Mouse (Mus musculus): ENCODE results near the gene Nek2. TPM values are rescaled to one million over a fixed set of nuclear protein-coding genes. Genes with fewer than 3 reads are reported as not detected.

Gene Nek2
- polyA plus RNA-seq, 1 experiment from 2014 or later, result 29.8 TPM

DNA sequence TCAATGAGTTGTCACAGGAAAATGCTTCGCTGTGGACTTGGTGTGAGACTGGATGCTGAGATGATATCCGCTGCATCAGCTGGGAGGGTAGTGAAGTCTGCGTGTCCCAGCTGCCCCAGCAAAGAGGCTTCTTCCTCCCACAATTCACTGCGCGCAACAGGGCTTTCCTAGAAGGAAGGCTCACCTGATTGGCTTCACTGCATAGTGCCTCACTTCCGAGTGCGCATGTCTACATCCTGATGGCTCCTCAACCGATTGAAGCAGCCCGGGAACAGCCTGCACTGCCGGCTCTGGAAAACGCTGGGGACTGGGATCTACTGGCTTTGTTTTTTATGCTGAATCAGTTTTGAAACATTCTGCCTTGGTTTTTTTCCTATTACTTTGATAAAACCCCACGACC, 21.0 kb downstream of the Nek2 start:
- Histone ChIP-seq H3K4me3 (no peak overlapping the region), H3K9ac (no peak overlapping the region), H3K9me3 (replicated peaks) (no peaks in the 10 kb centered on the region), H3K4me1 (peaks cover 8% of the 10 kb centered on the region; the same call in 1 of the 2 replicates), H3K27ac (no peak overlapping the region), H3K27me3 (no peaks in the 10 kb centered on the region), H3K36me3 (no peaks in the 10 kb centered on the region), H3K4me2 (replicated peaks) (no peak overlapping the region)
- 88% methylated on average over 12 of the region's 12 CpGs for WGBS
- ATAC-seq (ENCODE audit: low FRiP score), result no peak

DNA sequence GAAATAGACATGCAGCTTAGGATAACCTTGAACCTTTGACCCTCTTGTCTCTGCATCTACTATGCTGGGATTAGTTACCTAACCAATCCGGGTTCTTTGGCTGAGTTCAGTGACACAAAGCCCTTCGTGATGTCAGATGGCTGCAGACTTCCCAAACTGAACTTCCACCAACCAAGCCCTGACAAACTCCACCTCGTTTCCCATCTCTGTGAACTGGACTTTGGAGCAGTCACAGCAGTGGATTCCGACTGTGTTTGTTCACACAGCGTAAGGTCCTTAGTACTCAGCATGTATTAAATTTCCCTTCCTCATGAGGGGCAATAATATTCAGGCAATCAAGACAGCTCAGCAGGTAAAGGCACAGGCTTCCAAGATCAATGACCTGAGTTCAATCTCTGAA, 25.4 kb downstream of the Nek2 start:
- no peak overlapping the region for H3K4me2 ChIP-seq (replicated peaks)
- H3K4me1 ChIP-seq, result no peaks in the 10 kb centered on the region
- WGBS, result 71% methylated on average over 5 of the region's 5 CpGs

DNA sequence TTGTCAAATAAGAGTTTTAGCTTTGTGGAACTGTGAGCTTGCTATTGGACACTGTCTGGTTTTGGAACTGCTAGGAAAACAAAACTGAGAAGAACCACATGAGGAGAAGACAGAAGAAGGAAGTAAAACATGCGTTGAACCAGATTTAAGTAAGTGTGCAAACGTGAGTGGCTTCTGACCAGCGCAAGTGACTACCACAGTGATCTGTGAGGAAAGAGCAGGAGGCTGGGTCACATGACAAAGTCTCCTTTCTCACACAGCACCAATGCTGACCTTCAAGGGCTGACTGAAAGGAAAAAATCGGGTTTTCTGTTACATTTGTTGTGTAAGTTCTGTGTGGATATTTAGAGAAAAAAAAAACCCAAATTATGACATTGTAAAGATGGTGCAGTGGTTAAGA, 28.3 kb downstream of the Nek2 start:
- WGBS, result 57% methylated on average over 4 of the region's 4 CpGs
- Histone ChIP-seq H3K9ac (no peak overlapping the region), H3K9me3 (replicated peaks) (no peaks in the 10 kb centered on the region), H3K4me1 (no peaks in the 10 kb centered on the region), H3K27me3 (no peaks in the 10 kb centered on the region), H3K36me3 (no peaks in the 10 kb centered on the region), H3K4me2 (replicated peaks) (no peak overlapping the region), H3K27ac (no peak overlapping the region), H3K4me3 (no peak overlapping the region)
- ATAC-seq (ENCODE audit: low FRiP score), result no peak

More for the DNA sequence above, 25.4 kb downstream of the Nek2 start:
- Histone ChIP-seq H3K27me3 (no peaks in the 10 kb centered on the region), H3K36me3 (no peaks in the 10 kb centered on the region), H3K9ac (no peak overlapping the region), H3K9me3 (replicated peaks) (no peaks in the 10 kb centered on the region), H3K4me3 (no peak overlapping the region), H3K27ac (no peak overlapping the region)
- ATAC-seq (ENCODE audit: low FRiP score), result no peak

DNA sequence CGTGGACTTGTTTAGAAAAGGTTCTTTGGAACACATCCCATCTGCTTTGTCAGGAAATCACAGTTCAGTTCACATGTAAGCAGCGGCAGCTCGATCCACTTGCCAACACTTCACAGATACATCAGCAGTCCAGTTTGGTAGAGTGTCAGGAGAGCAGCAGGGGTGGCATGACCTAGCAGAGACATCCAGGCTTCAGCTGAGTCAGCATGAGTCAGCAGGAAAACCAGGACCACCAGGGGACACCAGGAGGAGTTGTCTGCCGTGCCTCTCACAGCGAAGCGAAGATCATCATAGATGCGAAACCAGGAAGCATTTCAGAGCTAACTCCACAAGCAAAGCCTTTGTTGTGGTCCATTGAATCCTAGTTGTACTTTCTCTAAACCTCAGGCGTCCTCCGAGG, 32.2 kb downstream of the Nek2 start:
- Histone ChIP-seq H3K4me1 (no peaks in the 10 kb centered on the region), H3K4me3 (no peak overlapping the region), H3K27me3 (no peaks in the 10 kb centered on the region), H3K9ac (no peak overlapping the region), H3K4me2 (replicated peaks) (no peak overlapping the region), H3K9me3 (replicated peaks) (no peaks in the 10 kb centered on the region), H3K27ac (no peak overlapping the region), H3K36me3 (no peaks in the 10 kb centered on the region)
- ATAC-seq (ENCODE audit: low FRiP score), result no peak
- 84% methylated on average over 9 of the region's 9 CpGs for WGBS

DNA sequence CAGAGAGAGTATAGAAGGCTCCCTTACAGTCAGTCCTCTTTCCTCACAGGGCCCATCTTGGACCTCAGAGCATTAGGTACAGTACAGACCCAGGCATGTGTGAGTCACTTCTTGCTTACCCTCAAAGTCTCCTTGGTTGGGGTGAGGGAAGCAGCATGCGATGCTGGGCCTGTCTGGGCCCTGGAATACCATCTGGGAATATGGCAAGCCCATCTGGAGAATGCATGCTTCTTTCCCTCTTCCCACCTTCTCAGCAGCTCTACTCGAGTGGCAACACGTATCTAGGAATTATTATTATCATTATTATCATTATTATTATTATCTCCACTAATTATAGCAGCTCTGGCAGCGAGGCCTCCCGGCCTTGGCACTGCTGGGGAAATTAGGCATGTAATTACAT, 33.5 kb downstream of the Nek2 start:
- no peak for ATAC-seq (ENCODE audit: low FRiP score)
- 85% methylated on average over 5 of the region's 5 CpGs for WGBS
- Histone ChIP-seq H3K4me2 (replicated peaks) (no peak overlapping the region), H3K4me3 (no peak overlapping the region), H3K27me3 (no peaks in the 10 kb centered on the region), H3K36me3 (no peaks in the 10 kb centered on the region), H3K9me3 (replicated peaks) (no peaks in the 10 kb centered on the region), H3K4me1 (no peaks in the 10 kb centered on the region), H3K9ac (no peak overlapping the region), H3K27ac (no peak overlapping the region)

DNA sequence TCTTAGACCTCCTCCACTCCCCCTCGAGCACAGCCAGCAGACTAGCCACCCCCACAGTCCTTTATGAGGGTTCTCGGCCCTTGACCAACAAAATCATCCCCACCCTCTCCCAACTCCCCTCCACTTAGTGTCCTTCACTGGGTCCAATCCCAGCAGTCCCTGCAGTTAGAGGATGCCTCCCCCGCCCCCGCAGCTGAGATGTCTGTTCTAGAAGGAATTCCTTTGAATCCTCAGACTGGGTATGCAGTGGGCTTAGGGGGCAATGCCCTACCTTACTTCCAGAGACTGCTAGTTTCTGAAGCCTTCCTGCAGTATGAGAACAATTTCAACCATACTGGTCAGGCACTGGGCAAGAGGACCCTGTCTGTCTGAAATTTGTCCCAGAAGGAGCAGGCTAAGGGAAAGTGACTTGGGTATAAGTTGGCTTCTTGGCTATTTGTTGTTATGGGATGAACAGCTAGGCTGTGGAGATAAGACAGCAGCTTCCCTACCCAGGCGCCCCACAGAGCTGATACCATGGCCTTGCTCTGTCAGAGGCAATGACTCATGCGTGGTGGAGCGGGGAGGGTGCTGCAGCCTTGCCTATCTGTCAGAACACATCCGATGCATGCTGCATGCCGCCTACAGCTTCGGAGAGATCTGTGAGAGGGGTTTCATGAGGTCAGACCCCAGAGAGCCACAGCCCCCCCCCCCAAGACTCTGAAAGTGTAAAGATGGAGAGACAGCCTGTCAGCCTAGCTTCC, 34.1 kb downstream of the Nek2 start:
- H3K27me3 ChIP-seq, result no peaks in the 10 kb centered on the region
- WGBS, result 79% methylated on average over 10 of the region's 10 CpGs
- no peaks in the 10 kb centered on the region for H3K4me1 ChIP-seq
- ATAC-seq (ENCODE audit: low FRiP score), result no peak
- H3K27ac ChIP-seq, result no peak overlapping the region
- H3K36me3 ChIP-seq, result no peaks in the 10 kb centered on the region
- H3K9me3 ChIP-seq (replicated peaks), result no peaks in the 10 kb centered on the region
- H3K4me2 ChIP-seq (replicated peaks), result no peak overlapping the region
- H3K9ac ChIP-seq, result no peak overlapping the region
- H3K4me3 ChIP-seq, result no peak overlapping the region

DNA sequence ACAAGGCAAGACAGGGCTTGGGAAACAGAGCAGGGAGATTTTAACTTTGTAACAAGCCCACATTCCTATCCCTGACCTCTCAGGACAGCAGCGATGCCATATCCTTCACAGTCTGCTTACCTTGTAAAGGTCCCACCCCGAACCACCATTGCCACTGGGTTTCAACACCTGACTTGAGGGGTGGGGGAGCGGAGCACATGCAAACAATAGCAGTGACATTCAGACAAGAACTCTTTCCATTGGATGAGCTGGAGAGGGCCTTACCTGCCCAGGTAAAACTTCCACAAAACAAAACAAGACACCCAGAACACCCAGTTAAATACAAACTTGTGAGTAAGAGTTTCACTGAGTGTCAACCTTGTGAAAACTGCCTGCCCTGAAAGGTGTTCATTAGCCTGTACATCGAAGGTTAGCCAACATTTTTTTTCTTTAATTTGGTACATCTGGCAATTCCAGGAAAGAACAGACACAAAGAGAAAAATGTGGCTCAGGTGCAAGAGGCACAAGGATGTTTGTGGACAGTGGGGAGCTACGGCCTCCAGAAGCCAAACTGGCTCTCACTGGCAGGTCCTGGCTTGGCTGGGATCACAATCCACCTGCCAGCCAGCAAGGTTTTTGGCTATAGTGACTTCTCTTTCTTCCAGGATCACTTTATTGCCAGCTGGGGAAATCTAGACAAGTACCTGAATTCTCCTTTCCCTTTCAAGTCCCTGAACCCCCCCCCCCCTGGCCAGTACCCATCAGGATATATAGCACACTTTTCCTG, 35.8 kb downstream of the Nek2 start:
- Histone ChIP-seq H3K27ac (no peak overlapping the region), H3K36me3 (no peaks in the 10 kb centered on the region), H3K9ac (no peak overlapping the region), H3K4me2 (replicated peaks) (no peak overlapping the region), H3K27me3 (no peaks in the 10 kb centered on the region), H3K9me3 (replicated peaks) (no peaks in the 10 kb centered on the region), H3K4me3 (no peak overlapping the region), H3K4me1 (no peaks in the 10 kb centered on the region)
- 86% methylated on average over 5 of the region's 5 CpGs for WGBS
- ATAC-seq (ENCODE audit: low FRiP score), result no peak

DNA sequence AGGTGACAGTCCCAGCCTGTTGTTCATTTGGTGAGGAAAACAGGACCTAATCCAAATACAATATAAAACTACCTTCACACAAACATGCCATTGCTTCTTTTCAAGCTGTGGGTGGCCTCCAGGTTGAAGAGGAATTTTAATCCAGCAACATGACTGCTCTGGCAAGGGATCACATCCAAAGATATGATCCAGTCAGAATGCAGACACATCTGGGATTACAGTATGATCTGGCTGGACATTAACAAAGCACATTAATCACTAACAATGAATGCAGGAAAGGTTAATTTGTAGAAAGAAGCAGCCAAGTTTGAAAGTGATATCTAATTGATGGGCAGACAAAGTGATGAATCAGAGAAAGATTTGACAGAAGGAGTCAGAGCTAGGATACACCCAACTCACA, 36.9 kb downstream of the Nek2 start:
- Histone ChIP-seq H3K27me3 (no peaks in the 10 kb centered on the region), H3K9me3 (replicated peaks) (no peaks in the 10 kb centered on the region), H3K27ac (no peak overlapping the region), H3K4me2 (replicated peaks) (no peak overlapping the region), H3K36me3 (no peaks in the 10 kb centered on the region), H3K4me3 (no peak overlapping the region), H3K9ac (no peak overlapping the region), H3K4me1 (0 out of 2 replicates have a peak, but pooled peaks cover 2% of the 10 kb centered on the region)
- ATAC-seq (ENCODE audit: low FRiP score), result no peak

DNA sequence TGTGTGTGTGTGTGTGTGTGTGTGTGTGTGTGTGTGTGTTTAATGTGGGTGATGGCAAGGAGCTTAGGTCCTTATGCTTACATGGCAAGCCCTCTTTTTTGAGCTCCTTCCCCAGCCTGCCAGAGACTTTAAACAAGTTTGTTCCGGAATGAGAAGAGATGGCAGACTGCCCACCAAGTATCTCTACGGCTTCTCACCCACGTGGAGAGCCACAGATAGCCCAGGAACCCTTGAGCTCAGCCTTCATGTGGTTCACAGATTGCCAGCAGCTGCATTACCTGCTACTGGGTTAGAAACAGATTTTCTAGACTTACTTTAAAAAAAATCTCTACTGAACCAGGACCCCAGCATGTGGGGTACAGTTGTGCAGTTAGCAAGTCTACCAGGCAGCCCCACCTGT, 38.6 kb downstream of the Nek2 start:
- WGBS, result 92% methylated on average over 3 of the region's 3 CpGs
- Histone ChIP-seq H3K4me1 (0 out of 2 replicates have a peak, but pooled peaks cover 2% of the 10 kb centered on the region), H3K4me3 (no peak overlapping the region), H3K27ac (no peak overlapping the region), H3K9me3 (replicated peaks) (no peaks in the 10 kb centered on the region), H3K9ac (no peak overlapping the region), H3K27me3 (no peaks in the 10 kb centered on the region), H3K4me2 (replicated peaks) (no peak overlapping the region), H3K36me3 (no peaks in the 10 kb centered on the region)
- no peak for ATAC-seq (ENCODE audit: low FRiP score)

DNA sequence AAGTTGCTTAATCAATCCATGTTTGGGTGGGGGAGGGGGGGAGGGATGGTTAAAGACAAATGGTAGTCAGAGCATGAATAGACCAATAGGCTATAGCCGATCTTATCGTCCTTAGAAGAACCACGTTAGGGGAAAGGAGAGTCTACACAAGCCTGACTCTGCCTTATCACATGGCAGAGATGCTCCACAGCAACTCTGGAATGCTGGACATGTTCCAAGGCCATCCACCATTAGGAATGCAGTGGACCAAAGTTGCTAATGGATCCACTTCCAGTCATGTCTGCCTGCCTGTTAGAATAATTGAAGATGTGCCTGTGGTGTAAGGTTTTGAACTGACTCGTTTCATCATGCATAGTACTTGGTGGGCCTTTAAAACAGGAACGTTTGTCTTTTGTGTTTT, 40.0 kb downstream of the Nek2 start:
- ATAC-seq (ENCODE audit: low FRiP score), result no peak
- H3K4me2 ChIP-seq (replicated peaks), result no peak overlapping the region
- WGBS, result 90% methylated on average over 5 of the region's 5 CpGs

DNA sequence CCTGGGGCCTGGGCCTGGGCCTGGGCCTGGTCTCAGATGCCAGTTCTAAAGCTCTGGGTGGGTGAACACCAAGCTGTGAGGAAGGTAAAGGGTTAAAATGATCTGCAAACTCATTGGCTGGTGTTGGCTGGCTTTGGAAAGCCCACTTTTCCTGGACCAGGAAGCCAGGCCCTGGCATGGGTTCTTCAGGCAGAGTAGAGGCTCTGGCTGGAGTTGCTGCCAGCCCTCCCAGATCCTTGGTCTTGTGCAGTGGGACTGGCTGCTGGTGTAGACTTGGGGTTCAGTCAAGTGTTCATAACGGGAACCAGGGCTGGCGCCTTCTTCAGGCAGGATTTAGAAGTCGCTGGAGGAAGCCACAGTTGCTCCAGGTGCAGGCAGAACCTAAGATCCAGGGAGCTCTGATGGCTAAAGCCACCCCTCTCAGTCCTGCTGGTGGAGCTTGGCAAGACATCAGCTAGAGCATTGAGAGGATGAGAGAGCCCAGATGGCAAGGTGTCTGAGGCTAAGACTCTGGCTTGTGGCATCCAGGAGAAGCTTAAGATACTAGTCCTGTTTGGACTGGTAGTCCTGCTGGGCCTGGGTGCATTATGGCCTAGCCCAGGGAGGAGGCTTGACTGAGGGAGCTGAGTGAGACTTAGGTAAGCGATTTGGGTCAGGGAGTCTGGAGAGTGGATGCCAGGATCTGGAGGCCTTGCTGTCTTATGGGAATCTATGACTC, 42.7 kb downstream of the Nek2 start:
- Histone ChIP-seq H3K4me3 (no peak overlapping the region), H3K9ac (no peak overlapping the region), H3K36me3 (no peaks in the 10 kb centered on the region), H3K27me3 (no peaks in the 10 kb centered on the region; the same call in 1 of the 2 replicates), H3K4me1 (0 out of 2 replicates have a peak, but pooled peaks cover 2% of the 10 kb centered on the region), H3K4me2 (replicated peaks) (no peak overlapping the region), H3K27ac (no peak overlapping the region), H3K9me3 (replicated peaks) (no peaks in the 10 kb centered on the region)
- ATAC-seq (ENCODE audit: low FRiP score), result no peak
- WGBS, result 77% methylated on average over 4 of the region's 4 CpGs

More for the DNA sequence above, 40.0 kb downstream of the Nek2 start:
- no peaks in the 10 kb centered on the region for H3K27me3 ChIP-seq
- no peaks in the 10 kb centered on the region for H3K36me3 ChIP-seq
- H3K4me3 ChIP-seq, result no peak overlapping the region
- no peaks in the 10 kb centered on the region for H3K9me3 ChIP-seq (replicated peaks)
- H3K9ac ChIP-seq, result no peak overlapping the region
- no peak overlapping the region for H3K27ac ChIP-seq
- 0 out of 2 replicates have a peak, but pooled peaks cover 2% of the 10 kb centered on the region for H3K4me1 ChIP-seq

DNA sequence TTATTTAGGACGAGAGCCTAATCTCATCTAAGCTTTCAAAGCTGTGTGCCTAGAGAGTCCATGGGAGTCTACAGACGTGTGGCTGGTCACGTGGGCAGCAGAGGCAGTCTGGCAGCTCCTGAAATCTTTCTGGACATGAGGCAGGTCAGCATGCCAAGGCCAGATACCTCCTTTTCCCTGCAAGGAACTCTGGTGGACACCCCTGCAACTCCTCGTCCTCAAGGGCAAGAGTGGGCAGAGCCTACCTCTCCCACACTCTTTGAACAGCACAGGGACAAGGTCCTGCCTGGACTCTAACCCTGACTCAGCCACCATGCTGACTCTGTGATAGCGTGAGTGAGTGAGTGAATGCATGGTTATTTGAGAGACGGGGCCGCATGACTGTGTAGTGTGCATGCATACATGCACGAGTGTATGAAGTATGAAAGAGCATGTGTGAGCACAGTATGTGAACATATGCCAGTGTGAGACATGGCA, 43.3 kb downstream of the Nek2 start:
- no peak for ATAC-seq (ENCODE audit: low FRiP score)
- H3K4me2 ChIP-seq (replicated peaks), result no peak overlapping the region
- no peak overlapping the region for H3K9ac ChIP-seq
- no peaks in the 10 kb centered on the region for H3K36me3 ChIP-seq
- no peak overlapping the region for H3K4me3 ChIP-seq
- 87% methylated on average over 8 of the region's 8 CpGs for WGBS
- H3K4me1 ChIP-seq, result 0 out of 2 replicates have a peak, but pooled peaks cover 2% of the 10 kb centered on the region
- H3K27me3 ChIP-seq, result no peaks in the 10 kb centered on the region; the same call in 1 of the 2 replicates
- no peak overlapping the region for H3K27ac ChIP-seq
- no peaks in the 10 kb centered on the region for H3K9me3 ChIP-seq (replicated peaks)
